Mouse (Mus musculus): ENCODE measurements around the gene Ubap1l.

DNA sequence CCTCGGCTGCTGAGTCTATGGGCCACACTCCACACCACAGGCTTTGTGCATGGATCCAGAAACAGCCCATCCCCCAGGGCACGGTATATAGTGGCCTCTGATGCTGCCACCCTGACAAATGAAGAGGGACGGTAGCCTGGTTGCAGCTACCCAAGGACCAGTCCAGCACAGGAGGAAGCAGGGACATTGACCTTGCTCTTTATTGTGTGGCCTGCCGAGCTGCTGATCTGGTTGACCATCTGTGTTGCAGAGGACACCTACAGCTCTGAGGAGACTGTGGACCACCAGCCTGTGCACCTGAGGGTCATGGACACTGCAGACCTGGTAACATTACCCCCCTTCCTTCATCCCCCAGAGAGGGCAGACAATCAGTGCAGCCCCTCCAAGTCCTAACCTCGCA is 46.5 kb downstream of the Ubap1l start:
- TF ChIP-seq TAL1 (IDR thresholded peaks at IDR 0.05; ENCODE audit: low read length) (no peak), GATA1 (IDR thresholded peaks at IDR 0.05; ENCODE audit: low read length) (no peak)

Data from erythroblast, embryonic 14.5 days (primary cell).